Mouse (Mus musculus) liver, adult 2 months (tissue): ENCODE measurements around the gene Hyal2. TPM values are rescaled to one million over a fixed set of nuclear protein-coding genes. Genes with fewer than 3 reads are reported as not detected.

Experiments
- DNase-seq: peaks from one replicate; pipeline ENCODE4 v3.0.0-alpha.2; 2011; ENCODE audit warnings: low read depth, low spot score; ENCODE audit errors: extremely low read depth
- H3K27ac ChIP-seq: fragments of 200-500 bp; replicated peaks from 2 replicates; pipeline ENCODE4 v1.5.1; 2012; ENCODE audit warnings: low read depth, mild to moderate bottlenecking, control low read depth, inconsistent platforms, low read length; ENCODE audit not compliant: insufficient read depth
- H3K27me3 ChIP-seq: fragments of 200-500 bp; 2 replicates; pipeline ENCODE4 v1.6.1; 2012; ENCODE audit warnings: mild to moderate bottlenecking, moderate library complexity, low read length, inconsistent platforms; ENCODE audit not compliant: control insufficient read depth, insufficient read depth
- H3K36me3 ChIP-seq: fragments of 200-500 bp; 2 replicates; pipeline ENCODE4 v1.6.1; 2012; ENCODE audit warnings: low read length, inconsistent platforms; ENCODE audit not compliant: control insufficient read depth, insufficient read depth
- H3K4me1 ChIP-seq: fragments of 200-500 bp; 2 replicates; pipeline ENCODE4 v1.6.1; 2011; ENCODE audit warnings: low read length; ENCODE audit not compliant: control insufficient read depth, insufficient read depth
- H3K4me3 ChIP-seq: fragments of 200-500 bp; 2 replicates; pipeline ENCODE4 v1.5.1; 2011; ENCODE audit warnings: low read depth, mild to moderate bottlenecking, control low read depth, low read length, moderate library complexity; ENCODE audit not compliant: insufficient read depth
- H3K79me2 ChIP-seq: fragments of 200-500 bp; 2 replicates; pipeline ENCODE4 v1.6.1; 2012; ENCODE audit warnings: inconsistent platforms, mild to moderate bottlenecking, low read length, moderate library complexity; ENCODE audit not compliant: control insufficient read depth, insufficient read depth
- H3K9ac ChIP-seq: fragments of 200-500 bp; 2 replicates; pipeline ENCODE4 v1.6.1; 2012; ENCODE audit warnings: low read depth, mild to moderate bottlenecking, control low read depth, inconsistent platforms, low read length
- CTCF ChIP-seq: fragments of 200-500 bp; IDR thresholded peaks from 2 replicates; pipeline ENCODE4 v1.5.1; 2011; ENCODE audit warnings: low read depth, low read length, control low read depth
- POLR2A ChIP-seq: fragments of 200-500 bp; IDR thresholded peaks from 2 replicates; pipeline ENCODE4 v1.6.1; 2011; ENCODE audit warnings: low read length, control low read depth; ENCODE audit not compliant: insufficient read depth; ENCODE audit errors: extremely low read depth
- WGBS: fragments of 180-500 bp; shearing (Covaris S2); methylation state at CpG from one replicate; pipeline ENCODE4 v1.1.7; 2018; 5-methylcytosine and 5-hydroxymethylcytosine counted together
- polyA plus RNA-seq: library from polyadenylated mRNA; depleted of rRNA; stranded (reverse); fragments of >200 nt; gene quantifications from 2 replicates; pipeline ENCODE4 v1.2.3, GENCODE M21; 2012
- total RNA-seq: library from RNA; depleted of rRNA; stranded (reverse); fragments of >200 nt; gene quantifications from 2 replicates; pipeline ENCODE4 v1.2.3, GENCODE M21; 2014

The Hyal2 gene
- total and polyA plus RNA-seq, 2 experiments: 38.4 to 64.1 TPM

DNA sequence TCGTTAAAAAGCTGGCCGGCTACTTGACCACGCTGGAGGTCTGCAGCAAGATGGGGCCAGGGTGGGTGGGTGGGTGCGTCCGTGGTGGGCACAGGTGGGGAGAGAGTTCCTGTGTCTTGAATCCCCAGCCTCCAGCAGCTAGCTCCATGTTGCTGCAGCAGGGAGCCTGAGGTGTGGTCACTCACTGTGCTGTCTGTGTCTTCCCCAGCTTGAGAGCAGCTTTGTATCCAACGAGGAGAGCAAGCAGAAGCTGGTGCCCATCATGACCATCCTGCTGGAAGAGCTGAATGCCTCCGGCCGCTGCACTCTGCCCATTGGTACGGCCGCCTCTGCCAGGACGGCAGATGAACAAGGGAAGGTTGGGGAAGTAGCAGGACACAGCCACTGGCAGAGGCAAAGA, 24.4 kb upstream of the Hyal2 start:
- Histone ChIP-seq H3K27me3 (no peaks in the 10 kb centered on the region), H3K36me3 (no peaks in the 10 kb centered on the region; the same call in 1 of the 2 replicates), H3K4me1 (peaks cover 7% of the 10 kb centered on the region; the same call in 1 of the 2 replicates), H3K9ac (no peak overlapping the region), H3K79me2 (no peaks in the 10 kb centered on the region), H3K27ac (no peak overlapping the region), H3K4me3 (no peak overlapping the region)
- TF ChIP-seq CTCF (no peak), POLR2A (no peak)
- WGBS: 91% methylated on average over 11 of the region's 11 CpGs
- DNase-seq: no peak

DNA sequence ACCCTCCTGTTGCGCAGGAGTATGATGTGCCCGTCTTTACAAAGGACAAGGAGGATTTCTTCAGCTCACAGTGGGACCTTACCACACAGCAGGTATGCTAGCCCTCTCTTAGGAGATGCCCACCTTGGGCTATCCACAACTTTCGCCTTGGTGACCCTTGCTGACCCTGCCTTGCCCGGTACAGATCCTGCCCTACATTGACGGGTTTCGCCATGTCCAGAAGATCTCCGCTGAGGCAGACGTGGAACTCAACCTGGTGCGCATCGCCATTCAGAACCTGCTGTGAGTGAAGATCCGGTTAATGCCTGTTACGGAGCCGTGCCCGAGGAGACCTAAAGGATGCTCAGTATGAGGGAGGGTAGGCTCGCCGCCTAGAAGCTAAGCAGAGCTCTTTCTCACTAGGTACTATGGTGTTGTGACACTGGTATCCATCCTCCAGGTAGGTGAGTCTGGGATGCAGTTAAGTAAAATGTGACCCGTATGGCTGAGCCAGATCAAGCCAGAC, 23.5 kb upstream of the Hyal2 start:
- Histone ChIP-seq H3K4me3 (no peak overlapping the region), H3K9ac (no peak overlapping the region), H3K36me3 (no peaks in the 10 kb centered on the region), H3K27me3 (no peaks in the 10 kb centered on the region), H3K27ac (no peak overlapping the region), H3K4me1 (peaks cover 7% of the 10 kb centered on the region; the same call in 1 of the 2 replicates), H3K79me2 (no peaks in the 10 kb centered on the region)
- TF ChIP-seq POLR2A: no peak
- TF ChIP-seq CTCF: no peak
- DNase-seq: no peak
- 95% methylated on average over 17 of the region's 17 CpGs for WGBS

DNA sequence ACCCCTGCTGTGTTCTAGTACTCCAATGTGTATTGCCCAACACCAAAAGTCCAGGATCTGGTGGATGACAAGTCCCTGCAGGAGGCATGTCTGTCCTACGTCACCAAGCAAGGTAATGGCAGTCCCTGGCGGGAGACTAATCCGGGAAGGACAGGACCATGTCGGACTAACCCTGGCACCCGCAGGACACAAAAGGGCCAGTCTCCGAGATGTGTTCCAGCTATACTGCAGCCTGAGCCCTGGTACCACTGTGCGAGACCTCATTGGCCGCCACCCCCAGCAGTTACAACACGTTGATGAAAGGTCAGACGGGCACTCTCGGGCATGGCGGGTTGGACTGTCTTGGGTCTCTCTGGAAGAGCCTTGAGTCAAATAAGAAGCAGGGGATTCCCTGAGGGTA, 23.0 kb upstream of the Hyal2 start:
- no peaks in the 10 kb centered on the region for H3K27me3 ChIP-seq
- no peak overlapping the region for H3K27ac ChIP-seq
- H3K4me3 ChIP-seq: no peak overlapping the region
- DNase-seq: peak; percentile 48
- TF ChIP-seq CTCF (no peak), POLR2A (no peak)
- no peaks in the 10 kb centered on the region for H3K79me2 ChIP-seq
- no peaks in the 10 kb centered on the region for H3K36me3 ChIP-seq
- H3K4me1 ChIP-seq: peaks cover 7% of the 10 kb centered on the region; the same call in 1 of the 2 replicates
- H3K9ac ChIP-seq: no peak overlapping the region
- WGBS: 82% methylated on average over 12 of the region's 12 CpGs

DNA sequence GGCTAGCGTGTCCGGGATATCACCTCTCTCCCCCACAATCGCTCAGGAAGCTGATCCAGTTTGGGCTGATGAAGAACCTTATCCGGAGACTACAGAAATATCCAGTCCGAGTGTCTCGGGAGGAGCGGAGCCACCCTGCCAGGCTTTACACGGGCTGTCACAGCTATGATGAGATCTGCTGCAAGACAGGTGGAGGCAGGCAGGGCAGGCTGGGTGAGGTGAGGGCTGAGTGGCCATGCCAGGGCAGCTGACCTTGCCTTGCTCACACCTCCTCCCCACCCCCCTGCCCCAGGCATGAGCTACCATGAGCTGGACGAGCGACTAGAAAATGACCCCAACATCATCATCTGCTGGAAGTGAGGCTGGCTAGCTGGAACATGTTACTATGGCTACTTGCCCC, 22.5 kb upstream of the Hyal2 start:
- Histone ChIP-seq H3K79me2 (no peaks in the 10 kb centered on the region), H3K27me3 (no peaks in the 10 kb centered on the region), H3K4me3 (no peak overlapping the region), H3K9ac (no peak overlapping the region), H3K36me3 (no peaks in the 10 kb centered on the region), H3K27ac (no peak overlapping the region), H3K4me1 (peaks cover 7% of the 10 kb centered on the region; the same call in 1 of the 2 replicates)
- TF ChIP-seq CTCF (no peak), POLR2A (no peak)
- WGBS: 89% methylated on average over 10 of the region's 10 CpGs
- no peak for DNase-seq

DNA sequence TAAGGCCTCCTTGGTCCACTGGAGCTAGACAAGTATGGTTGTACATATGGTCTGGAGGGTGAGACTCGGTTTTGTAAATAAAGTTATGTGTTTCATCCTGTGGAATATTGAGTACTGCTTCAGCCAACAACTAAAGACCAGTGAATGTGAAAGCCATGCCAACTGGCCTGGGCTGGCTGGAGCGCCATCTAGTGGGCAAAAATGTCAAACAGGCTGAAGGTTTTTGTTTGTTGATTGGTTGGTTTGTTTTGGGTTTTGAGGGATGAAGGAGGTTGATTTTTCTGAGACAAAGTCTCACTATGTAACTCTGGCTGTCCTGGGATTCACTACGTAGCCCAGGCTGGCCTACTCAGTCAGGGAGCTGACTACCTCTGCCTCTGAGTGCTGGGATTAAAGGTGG, 22.1 kb upstream of the Hyal2 start:
- no peak overlapping the region for H3K9ac ChIP-seq
- TF ChIP-seq POLR2A (no peak), CTCF (peak; percentile 92)
- H3K79me2 ChIP-seq: no peaks in the 10 kb centered on the region
- H3K27ac ChIP-seq: no peak overlapping the region
- H3K4me1 ChIP-seq: peaks cover 7% of the 10 kb centered on the region; the same call in 1 of the 2 replicates
- DNase-seq: peak; percentile 59
- no peaks in the 10 kb centered on the region for H3K36me3 ChIP-seq
- H3K27me3 ChIP-seq: no peaks in the 10 kb centered on the region
- H3K4me3 ChIP-seq: no peak overlapping the region
- 7% methylated on average over 3 of the region's 3 CpGs for WGBS

DNA sequence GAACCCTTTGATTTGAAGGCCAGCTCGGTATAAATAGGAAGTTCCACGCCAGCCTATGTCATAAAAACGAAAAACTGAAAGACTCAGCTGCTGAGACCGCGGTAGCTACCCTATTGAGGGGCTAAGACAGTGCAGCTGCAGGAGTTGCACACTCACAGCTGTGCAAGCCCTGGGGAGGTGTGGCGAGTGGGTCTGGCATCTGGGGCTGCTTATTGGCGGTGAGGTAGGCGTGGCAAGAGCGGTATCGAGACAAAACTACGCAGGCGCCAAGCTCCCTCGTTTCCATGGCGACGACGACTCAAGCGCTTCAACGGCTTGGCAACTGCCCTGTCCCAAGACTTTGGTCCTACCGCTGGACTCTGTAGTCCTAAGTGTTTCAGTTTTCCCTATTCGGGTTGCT, 20.7 kb upstream of the Hyal2 start, which contains the start of gene Zmynd10:
Gene Zmynd10, plus strand, starts transcription at position 273 of the 400 bp plus-strand sequence.
- Histone ChIP-seq H3K79me2 (no peaks in the 10 kb centered on the region), H3K4me1 (peaks cover 11% of the 10 kb centered on the region; the same call in 1 of the 2 replicates), H3K36me3 (no peaks in the 10 kb centered on the region), H3K9ac (no peak within 1 kb of the TSS), H3K4me3 (no peak within 1 kb of the TSS), H3K27me3 (no peaks in the 10 kb centered on the region), H3K27ac (no peak within 1 kb of the TSS)
- DNase-seq: peak; percentile 80
- TF ChIP-seq CTCF: no peak
- TF ChIP-seq POLR2A: no peak
- 26% methylated on average over 20 of the region's 20 CpGs for WGBS
